Mouse (Mus musculus) cerebellum, adult 2 months (tissue): ENCODE measurements around the gene Gtf2f1.

Source experiments
- CTCF ChIP-seq: fragments of 200-500 bp; IDR thresholded peaks from 2 replicates; pipeline ENCODE4 v1.5.1; 2011; ENCODE audit warnings: low read depth, mild to moderate bottlenecking, control low read depth, low read length, moderate library complexity, borderline replicate concordance; ENCODE audit not compliant: insufficient read depth
- POLR2A ChIP-seq: fragments of 200-500 bp; IDR thresholded peaks from 2 replicates; pipeline ENCODE4 v1.6.1; 2011; ENCODE audit warnings: low read length, control low read depth, borderline replicate concordance; ENCODE audit not compliant: insufficient read depth

- TF ChIP-seq CTCF (no peak), POLR2A (no peak)
Observed at GRCm38 (mm10) chr17:56985656-56986055, 25.4 kb downstream of the Gtf2f1 start.
